ENCODE assay signal across 16 mouse cellular contexts in genomic region chr12:106687751-106688150, GRCm38 (mm10).
DNase-seq lines count a peak whose midpoint lies in the region; ATAC-seq lines count a peak whose summit lies in the region.
"Had no signal": no experiment of that assay in that cellular context is flagged by ENCODE, and none has a peak within 500 bp of the region (broad histone marks: within the 10 kb centered on the region; RNA-seq: fewer than 3 reads in every experiment).

No protein-coding gene starts in this region.

- no peaks in the 10 kb centered on the region for H3K27me3 ChIP-seq in forebrain, embryonic 14.5 days (replicated peaks; ENCODE audit: control insufficient read depth, insufficient read depth, low read length)
- no peaks in the 10 kb centered on the region; the same call in 1 of the 2 replicates for H3K27me3 ChIP-seq in forebrain, embryonic 12.5 days
- no peaks in the 10 kb centered on the region for H3K27me3 ChIP-seq in midbrain, embryonic 14.5 days (ENCODE audit: control insufficient read depth, insufficient read depth, low read length)
- H3K27me3 ChIP-seq in midbrain, embryonic 13.5 days, result no peaks in the 10 kb centered on the region
- H3K27me3 ChIP-seq in neural tube, embryonic 15.5 days (replicated peaks), result no peaks in the 10 kb centered on the region
- H3K27me3 ChIP-seq: liver, embryonic 13.5 days had no signal

- H3K4me1 ChIP-seq in forebrain, embryonic 14.5 days (ENCODE audit: control insufficient read depth, insufficient read depth, low read length), result peaks cover 12% of the 10 kb centered on the region; the same call in 1 of the 2 replicates
- H3K4me1 ChIP-seq in forebrain, embryonic 12.5 days, result peaks cover 6% of the 10 kb centered on the region; the same call in 1 of the 2 replicates
- H3K4me1 ChIP-seq in midbrain, embryonic 14.5 days (ENCODE audit: control insufficient read depth, insufficient read depth, low read length), result peaks cover 5% of the 10 kb centered on the region; the same call in 1 of the 2 replicates
- peaks cover 16% of the 10 kb centered on the region for H3K4me1 ChIP-seq in midbrain, embryonic 13.5 days (replicated peaks)
- peaks cover 17% of the 10 kb centered on the region for H3K4me1 ChIP-seq in neural tube, embryonic 15.5 days
- H3K4me1 ChIP-seq: liver, embryonic 13.5 days had no signal

- no peaks in the 10 kb centered on the region for H3K36me3 ChIP-seq in forebrain, embryonic 14.5 days (ENCODE audit: control insufficient read depth, insufficient read depth, low read length)
- no peaks in the 10 kb centered on the region for H3K36me3 ChIP-seq in forebrain, embryonic 12.5 days (replicated peaks)
- no peaks in the 10 kb centered on the region for H3K36me3 ChIP-seq in midbrain, embryonic 14.5 days (ENCODE audit: control insufficient read depth, insufficient read depth, low read length)
- H3K36me3 ChIP-seq in midbrain, embryonic 13.5 days, result no peaks in the 10 kb centered on the region
- H3K36me3 ChIP-seq in neural tube, embryonic 15.5 days, result no peaks in the 10 kb centered on the region
- H3K36me3 ChIP-seq: G1E; liver, embryonic 13.5 days had no signal

- H3K4me2 ChIP-seq in forebrain, embryonic 14.5 days (ENCODE audit: low read length), result no peak overlapping the region
- no peak overlapping the region for H3K4me2 ChIP-seq in forebrain, embryonic 12.5 days
- H3K4me2 ChIP-seq in midbrain, embryonic 14.5 days (ENCODE audit: low read length), result no peak overlapping the region
- H3K4me2 ChIP-seq in midbrain, embryonic 13.5 days (replicated peaks), result no peak overlapping the region
- H3K4me2 ChIP-seq in neural tube, embryonic 15.5 days, result peak overlapping the region; percentile 19; the same call in 1 of the 2 replicates
- H3K4me2 ChIP-seq: liver, embryonic 13.5 days had no signal

- H3K9ac ChIP-seq in forebrain, embryonic 14.5 days (ENCODE audit: low read length), result no peak overlapping the region
- H3K9ac ChIP-seq in forebrain, embryonic 12.5 days, result no peak overlapping the region
- no peak overlapping the region for H3K9ac ChIP-seq in midbrain, embryonic 14.5 days (replicated peaks; ENCODE audit: low read length)
- no peak overlapping the region for H3K9ac ChIP-seq in midbrain, embryonic 13.5 days (replicated peaks)
- no peak overlapping the region for H3K9ac ChIP-seq in neural tube, embryonic 15.5 days (replicated peaks)
- H3K9ac ChIP-seq: liver, embryonic 13.5 days had no signal

- H3K27ac ChIP-seq in forebrain, embryonic 14.5 days (ENCODE audit: low read depth, low read length), result peak overlapping the region; percentile 71; the same call in 1 of the 2 replicates
- H3K27ac ChIP-seq in forebrain, embryonic 12.5 days, result no peak overlapping the region
- H3K27ac ChIP-seq in midbrain, embryonic 14.5 days (replicated peaks; ENCODE audit: low read depth, low read length), result no peak overlapping the region
- H3K27ac ChIP-seq in midbrain, embryonic 13.5 days, result no peak overlapping the region
- peak overlapping the region; percentile 72 for H3K27ac ChIP-seq in neural tube, embryonic 15.5 days (replicated peaks)
- H3K27ac ChIP-seq: liver, embryonic 13.5 days; macrophage had no signal

- 26% methylated on average over 12 of the region's 12 CpGs for WGBS in forebrain, embryonic 14.5 days
- WGBS in forebrain, embryonic 12.5 days, result 28% methylated on average over 12 of the region's 12 CpGs
- WGBS in midbrain, embryonic 14.5 days, result 32% methylated on average over 12 of the region's 12 CpGs
- 31% methylated on average over 12 of the region's 12 CpGs for WGBS in midbrain, embryonic 13.5 days
- WGBS in neural tube, embryonic 15.5 days, result 16% methylated on average over 12 of the region's 12 CpGs

- no peak for ATAC-seq in forebrain, embryonic 14.5 days
- ATAC-seq in forebrain, embryonic 12.5 days (ENCODE audit: low FRiP score), result no peak
- no peak for ATAC-seq in midbrain, embryonic 14.5 days (ENCODE audit: low FRiP score, low TSS enrichment)
- no peak for ATAC-seq in midbrain, embryonic 13.5 days
- peak; percentile 28; the same call in 1 of the 2 replicates for ATAC-seq in neural tube, embryonic 15.5 days (ENCODE audit: low FRiP score)

- H3K4me3 ChIP-seq in forebrain, embryonic 14.5 days (ENCODE audit: low read depth, low read length), result no peak overlapping the region
- H3K4me3 ChIP-seq in forebrain, embryonic 12.5 days (replicated peaks), result no peak overlapping the region
- no peak overlapping the region for H3K4me3 ChIP-seq in midbrain, embryonic 14.5 days (replicated peaks; ENCODE audit: low read depth, low read length)
- no peak overlapping the region for H3K4me3 ChIP-seq in midbrain, embryonic 13.5 days (replicated peaks)
- no peak overlapping the region for H3K4me3 ChIP-seq in neural tube, embryonic 15.5 days (replicated peaks)
- H3K4me3 ChIP-seq: liver, embryonic 13.5 days had no signal

- no peaks in the 10 kb centered on the region for H3K9me3 ChIP-seq in forebrain, embryonic 14.5 days (replicated peaks; ENCODE audit: control insufficient read depth, low read length)
- no peaks in the 10 kb centered on the region for H3K9me3 ChIP-seq in forebrain, embryonic 12.5 days
- no peaks in the 10 kb centered on the region for H3K9me3 ChIP-seq in midbrain, embryonic 14.5 days (ENCODE audit: control insufficient read depth, low read length)
- H3K9me3 ChIP-seq in midbrain, embryonic 13.5 days, result no peaks in the 10 kb centered on the region
- H3K9me3 ChIP-seq in neural tube, embryonic 15.5 days (replicated peaks), result no peaks in the 10 kb centered on the region
- H3K9me3 ChIP-seq: liver, embryonic 13.5 days had no signal

- DNase-seq in forebrain, embryonic 14.5 days (ENCODE audit: low spot score), result peak; percentile 60
- DNase-seq in midbrain, embryonic 14.5 days, result peak; percentile 52
- peak; percentile 15 to 28 for DNase-seq in layer of hippocampus, adult 8-10 months (ENCODE audit: low spot score in 2 of 2)
- no peak for DNase-seq in left cerebral cortex, adult 11 months (ENCODE audit: low spot score)
- no peak for DNase-seq in lung, postnatal 14 days
- DNase-seq: cerebellum, adult 8-10 months; gastrocnemius, postnatal 14 days; heart, postnatal 10 days; kidney, postnatal 36 days; liver, embryonic 13.5 days; thymus, adult 2 months had no signal

Comparison
In these comparisons a context has a peak if more than half of its experiments do, and no peak if none do; other contexts are left out.
1. H3K27ac ChIP-seq: peak in forebrain, embryonic 14.5 days (single experiment) and neural tube, embryonic 15.5 days (single experiment); none in forebrain, embryonic 12.5 days (single experiment), midbrain, embryonic 14.5 days (single experiment) and midbrain, embryonic 13.5 days (single experiment).
2. DNase-seq: peak in forebrain, embryonic 14.5 days (single experiment), midbrain, embryonic 14.5 days (single experiment) and layer of hippocampus, adult 8-10 months (2 of 2); none in left cerebral cortex, adult 11 months (single experiment) and lung, postnatal 14 days (single experiment).